Mouse (Mus musculus): ENCODE data around the gene Cstad. TPM values are rescaled to one million over a fixed set of nuclear protein-coding genes. Genes with fewer than 3 reads are reported as not detected.

The Cstad gene
- total and polyA plus RNA-seq, 2 experiments from 2014 or later, result 0.54 to 1.3 TPM

- no peak for TF ChIP-seq CTCF (IDR thresholded peaks at IDR 0.05; ENCODE audit: low read depth)
- no peak overlapping the region for H3K27ac ChIP-seq
- H3K36me3 ChIP-seq (ENCODE audit: insufficient read depth, low read length), result no peaks in the 10 kb centered on the region
- H3K27me3 ChIP-seq (ENCODE audit: insufficient read depth, low read length), result no peaks in the 10 kb centered on the region
- no peak for ATAC-seq
- 43% methylated on average over 10 of the region's 10 CpGs for WGBS
- H3K9ac ChIP-seq (replicated peaks; ENCODE audit: low read length), result no peak overlapping the region
- DNase-seq (ENCODE audit: low spot score), result peak; percentile 52
- H3K9me3 ChIP-seq (ENCODE audit: low read length), result no peaks in the 10 kb centered on the region
- H3K4me3 ChIP-seq (ENCODE audit: low read length), result no peak overlapping the region
- H3K4me1 ChIP-seq (ENCODE audit: insufficient read depth, low read length), result peaks cover 25% of the 10 kb centered on the region
- H3K4me2 ChIP-seq (ENCODE audit: low read depth, low read length), result no peak overlapping the region
Observed at GRCm38 (mm10) chr2:30608690-30609201, 13.9 kb downstream of the Cstad start.

GRCm38 (mm10) chr2:30613574-30613973 lies 18.7 kb downstream of the Cstad start:
- WGBS, result under 1% methylated on average over 18 of the region's 18 CpGs
- Histone ChIP-seq H3K27ac (peak overlapping the region; percentile 78), H3K36me3 (ENCODE audit: insufficient read depth, low read length) (no peaks in the 10 kb centered on the region), H3K4me1 (ENCODE audit: insufficient read depth, low read length) (peaks cover 12% of the 10 kb centered on the region; the same call in 1 of the 2 replicates), H3K4me3 (ENCODE audit: low read length) (no peak overlapping the region), H3K27me3 (ENCODE audit: insufficient read depth, low read length) (no peaks in the 10 kb centered on the region), H3K4me2 (ENCODE audit: low read depth, low read length) (peak overlapping the region; percentile 36), H3K9ac (replicated peaks; ENCODE audit: low read length) (peak overlapping the region; percentile 50; the same call in 1 of the 2 replicates), H3K9me3 (ENCODE audit: low read length) (no peaks in the 10 kb centered on the region)
- TF ChIP-seq CTCF (IDR thresholded peaks at IDR 0.05; ENCODE audit: low read depth), result peak; percentile 61
- DNase-seq (ENCODE audit: low spot score), result peak; percentile 82
- ATAC-seq, result peak; percentile 69

GRCm38 (mm10) chr2:30614151-30614923 lies 19.5 kb downstream of the Cstad start:
- ATAC-seq, result peak; percentile 50
- no peaks in the 10 kb centered on the region for H3K9me3 ChIP-seq (ENCODE audit: low read length)
- peak overlapping the region; percentile 36 for H3K4me2 ChIP-seq (ENCODE audit: low read depth, low read length)
- TF ChIP-seq CTCF (IDR thresholded peaks at IDR 0.05; ENCODE audit: low read depth), result no peak
- H3K36me3 ChIP-seq (ENCODE audit: insufficient read depth, low read length), result no peaks in the 10 kb centered on the region
- peak overlapping the region; percentile 78 for H3K27ac ChIP-seq
- DNase-seq (ENCODE audit: low spot score), result no peak
- WGBS, result 22% methylated on average over 9 of the region's 9 CpGs
- no peaks in the 10 kb centered on the region for H3K27me3 ChIP-seq (ENCODE audit: insufficient read depth, low read length)
- peak overlapping the region; percentile 50 for H3K9ac ChIP-seq (replicated peaks; ENCODE audit: low read length)
- peaks cover 12% of the 10 kb centered on the region; the same call in 1 of the 2 replicates for H3K4me1 ChIP-seq (ENCODE audit: insufficient read depth, low read length)
- H3K4me3 ChIP-seq (ENCODE audit: low read length), result no peak overlapping the region

GRCm38 (mm10) chr2:30615869-30616268 lies 21.0 kb downstream of the Cstad start:
- no peak overlapping the region for H3K4me3 ChIP-seq (ENCODE audit: low read length)
- no peak overlapping the region for H3K9ac ChIP-seq (replicated peaks; ENCODE audit: low read length)
- H3K4me1 ChIP-seq (ENCODE audit: insufficient read depth, low read length), result peaks cover 12% of the 10 kb centered on the region; the same call in 1 of the 2 replicates
- H3K27me3 ChIP-seq (ENCODE audit: insufficient read depth, low read length), result no peaks in the 10 kb centered on the region
- ATAC-seq (no peak), DNase-seq (ENCODE audit: low spot score) (no peak)
- no peaks in the 10 kb centered on the region for H3K36me3 ChIP-seq (ENCODE audit: insufficient read depth, low read length)
- no peak for TF ChIP-seq CTCF (IDR thresholded peaks at IDR 0.05; ENCODE audit: low read depth)
- no peak overlapping the region for H3K27ac ChIP-seq
- WGBS, result 84% methylated on average over 2 of the region's 2 CpGs
- no peak overlapping the region for H3K4me2 ChIP-seq (ENCODE audit: low read depth, low read length)
- no peaks in the 10 kb centered on the region for H3K9me3 ChIP-seq (ENCODE audit: low read length)

GRCm38 (mm10) chr2:30616464-30616863 lies 21.6 kb downstream of the Cstad start:
- H3K4me2 ChIP-seq (ENCODE audit: low read depth, low read length), result no peak overlapping the region
- no peaks in the 10 kb centered on the region for H3K27me3 ChIP-seq (ENCODE audit: insufficient read depth, low read length)
- H3K4me1 ChIP-seq (ENCODE audit: insufficient read depth, low read length), result peaks cover 12% of the 10 kb centered on the region; the same call in 1 of the 2 replicates
- no peak overlapping the region for H3K9ac ChIP-seq (replicated peaks; ENCODE audit: low read length)
- no peak overlapping the region for H3K4me3 ChIP-seq (ENCODE audit: low read length)
- WGBS, result 70% methylated on average over 6 of the region's 6 CpGs
- DNase-seq (ENCODE audit: low spot score) (no peak), ATAC-seq (no peak)
- H3K36me3 ChIP-seq (ENCODE audit: insufficient read depth, low read length), result no peaks in the 10 kb centered on the region
- no peaks in the 10 kb centered on the region for H3K9me3 ChIP-seq (ENCODE audit: low read length)
- no peak overlapping the region for H3K27ac ChIP-seq
- TF ChIP-seq CTCF (IDR thresholded peaks at IDR 0.05; ENCODE audit: low read depth), result no peak

GRCm38 (mm10) chr2:30618487-30619248 lies 23.8 kb downstream of the Cstad start:
- ATAC-seq, result no peak
- Histone ChIP-seq H3K9me3 (ENCODE audit: low read length) (no peaks in the 10 kb centered on the region), H3K9ac (replicated peaks; ENCODE audit: low read length) (no peak overlapping the region), H3K27ac (no peak overlapping the region), H3K36me3 (ENCODE audit: insufficient read depth, low read length) (no peaks in the 10 kb centered on the region), H3K4me2 (ENCODE audit: low read depth, low read length) (no peak overlapping the region), H3K4me1 (ENCODE audit: insufficient read depth, low read length) (peaks cover 12% of the 10 kb centered on the region; the same call in 1 of the 2 replicates), H3K27me3 (ENCODE audit: insufficient read depth, low read length) (no peaks in the 10 kb centered on the region), H3K4me3 (ENCODE audit: low read length) (no peak overlapping the region)
- 57% methylated on average over 6 of the region's 6 CpGs for WGBS
- DNase-seq (ENCODE audit: low spot score), result no peak
- no peak for TF ChIP-seq CTCF (IDR thresholded peaks at IDR 0.05; ENCODE audit: low read depth)
